Mouse (Mus musculus) erythroblast, adult 5-6 weeks (primary cell): ENCODE results near the gene Ntrk2. TPM values are rescaled to one million over a fixed set of nuclear protein-coding genes. Genes with fewer than 3 reads are reported as not detected.

Source experiments
- ATAC-seq: replicated peaks from 2 replicates; pipeline ENCODE4 v1.8.0; 2016; ENCODE audit warnings: moderate number of reproducible peaks, mild to moderate bottlenecking, moderate TSS enrichment, inconsistent platforms; ENCODE audit not compliant: poor library complexity, low FRiP score, severe bottlenecking
- total RNA-seq, 2 experiments: library from RNA; stranded (forward) in 1 of 2; stranded (reverse) in 1 of 2; fragments of 150-400 nt in 1 of 2; fragments of 200-764, 138-1000 nt in 1 of 2; gene quantifications; 2 replicates each; pipeline versions ENCODE4 v1.2.3 to v1.2.4; 2015 to 2017; ENCODE audit warnings: low replicate concordance in 2 of 2

Ntrk2 gene
- total RNA-seq, 2 experiments from 2014 or later, result 0.38 TPM; not detected in 1

DNA sequence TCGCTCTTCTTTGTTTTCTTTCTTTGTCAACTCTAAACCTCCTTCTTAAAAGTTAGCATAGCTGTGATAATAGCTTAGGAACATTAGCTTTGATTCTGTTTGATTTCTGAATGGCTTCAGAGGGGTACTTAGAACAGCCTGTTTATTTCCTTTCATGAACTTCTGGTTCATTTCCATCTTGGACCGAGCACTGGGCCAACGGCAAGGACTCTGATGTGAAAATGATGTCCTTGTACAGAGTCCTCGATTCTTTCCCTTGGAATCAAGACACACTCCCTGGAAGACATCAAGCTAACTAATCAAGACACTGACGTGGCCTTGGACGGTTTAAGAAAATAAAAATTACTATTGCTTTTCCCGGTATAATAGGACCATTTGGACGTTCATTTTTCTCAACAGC, 31.7 kb downstream of the Ntrk2 start:
- no peak for ATAC-seq

DNA sequence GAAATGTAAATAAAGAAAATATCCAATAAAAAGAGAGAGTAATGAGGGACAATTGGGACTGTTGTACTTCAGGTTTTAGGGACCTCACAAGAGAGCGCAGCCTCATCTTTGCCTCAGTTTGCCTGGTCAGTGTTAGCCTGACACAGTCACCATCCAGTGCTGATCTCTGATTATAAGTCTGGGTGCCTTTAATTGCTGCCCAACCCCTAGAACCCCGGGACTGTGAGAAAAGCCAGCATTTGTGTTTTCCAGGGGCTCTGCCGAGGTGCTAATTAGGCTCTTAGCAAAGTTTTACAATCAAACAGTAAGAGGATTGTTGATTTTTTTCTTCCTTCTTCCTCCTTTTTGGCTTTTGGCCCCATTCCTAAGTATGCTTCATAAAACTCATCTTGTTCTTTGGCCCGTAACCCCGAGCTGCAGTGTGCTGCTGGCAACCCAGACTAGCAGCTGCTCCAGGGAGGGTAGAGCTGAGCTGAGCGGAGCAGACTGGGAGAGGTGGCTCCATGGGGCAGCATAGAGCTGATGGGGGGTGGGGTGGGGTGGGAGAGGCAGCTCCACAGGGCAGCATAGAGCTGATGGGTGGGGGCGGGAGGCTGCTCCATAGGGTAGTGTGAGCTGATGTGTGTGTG, 34.5 kb downstream of the Ntrk2 start:
- ATAC-seq, result no peak

DNA sequence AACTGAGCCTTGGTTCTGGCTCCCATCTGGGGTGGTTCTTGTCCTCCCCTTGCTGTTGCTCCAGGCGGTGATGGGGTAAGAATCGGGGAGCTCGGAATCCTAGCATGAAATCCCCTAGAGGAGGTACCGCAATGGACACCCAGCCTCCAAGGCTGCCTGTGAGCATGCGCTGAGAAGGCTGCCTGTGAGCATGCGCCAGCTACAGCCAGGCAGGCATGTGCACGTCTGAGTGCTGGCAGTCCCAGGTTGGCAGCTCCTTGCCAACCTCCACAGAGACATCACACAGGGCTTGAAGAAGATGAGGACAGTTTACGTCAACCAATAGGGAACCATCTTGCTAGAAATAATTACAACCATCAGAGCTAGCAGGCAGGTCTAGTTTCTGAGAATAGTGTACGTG, 37.5 kb downstream of the Ntrk2 start:
- ATAC-seq, result no peak

DNA sequence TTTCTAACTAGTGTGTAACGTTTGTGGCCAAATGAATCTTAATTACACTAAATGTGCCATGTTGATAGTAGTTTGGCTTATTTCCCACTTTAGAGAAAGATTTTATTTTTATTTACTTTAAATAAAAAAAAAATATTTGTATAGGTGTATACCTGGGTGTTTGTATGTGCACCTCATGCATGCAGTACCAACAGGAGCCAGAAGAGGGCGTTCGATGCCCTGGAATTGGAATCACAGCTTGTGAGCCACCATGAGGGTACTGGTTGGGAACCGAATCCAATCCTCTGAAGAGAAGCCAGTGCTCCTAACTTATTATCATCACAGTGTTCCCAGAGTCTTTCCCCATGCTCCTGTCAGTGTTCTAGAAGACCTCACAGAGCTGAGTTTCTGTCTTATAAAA, 42.2 kb downstream of the Ntrk2 start:
- ATAC-seq, result no peak

DNA sequence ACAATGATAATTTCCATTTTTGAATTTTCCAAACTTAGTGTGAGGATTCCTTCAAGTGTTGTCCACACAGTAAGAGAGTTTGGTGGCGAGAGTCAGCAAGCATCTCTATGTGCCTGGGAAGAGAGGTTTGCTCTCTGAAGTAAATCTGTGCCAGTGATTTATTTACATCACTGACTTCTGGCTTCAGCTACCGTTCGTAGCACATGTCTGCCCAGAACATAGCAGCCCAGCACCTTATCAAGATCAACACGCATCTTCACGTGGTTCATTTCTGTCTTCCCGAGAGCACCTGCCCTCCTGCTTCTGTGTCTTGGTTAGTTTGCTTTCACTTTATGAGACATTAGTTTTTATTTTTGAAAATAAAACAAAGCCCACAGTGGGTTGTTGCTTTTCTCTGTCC, 47.3 kb downstream of the Ntrk2 start:
- no peak for ATAC-seq

DNA sequence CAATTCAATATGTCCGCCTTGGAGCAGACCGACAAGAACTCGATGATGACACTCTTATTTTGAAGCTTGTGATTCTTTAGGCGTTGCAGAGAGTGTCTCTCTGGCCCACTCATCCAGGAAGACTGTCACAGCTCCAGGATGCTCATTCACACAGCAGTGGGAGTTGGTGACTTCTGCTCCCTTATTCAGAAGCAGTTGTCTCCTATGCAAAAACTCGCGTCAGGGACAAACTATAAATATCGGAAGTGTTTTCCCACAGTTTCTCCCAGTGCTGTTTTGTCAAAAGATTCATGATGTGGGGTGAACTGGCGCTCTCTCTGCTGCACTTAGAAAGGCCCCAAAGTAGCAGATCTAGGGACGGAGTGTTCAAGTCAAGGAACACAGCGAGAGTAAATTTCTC, 59.9 kb downstream of the Ntrk2 start:
- ATAC-seq, result no peak

DNA sequence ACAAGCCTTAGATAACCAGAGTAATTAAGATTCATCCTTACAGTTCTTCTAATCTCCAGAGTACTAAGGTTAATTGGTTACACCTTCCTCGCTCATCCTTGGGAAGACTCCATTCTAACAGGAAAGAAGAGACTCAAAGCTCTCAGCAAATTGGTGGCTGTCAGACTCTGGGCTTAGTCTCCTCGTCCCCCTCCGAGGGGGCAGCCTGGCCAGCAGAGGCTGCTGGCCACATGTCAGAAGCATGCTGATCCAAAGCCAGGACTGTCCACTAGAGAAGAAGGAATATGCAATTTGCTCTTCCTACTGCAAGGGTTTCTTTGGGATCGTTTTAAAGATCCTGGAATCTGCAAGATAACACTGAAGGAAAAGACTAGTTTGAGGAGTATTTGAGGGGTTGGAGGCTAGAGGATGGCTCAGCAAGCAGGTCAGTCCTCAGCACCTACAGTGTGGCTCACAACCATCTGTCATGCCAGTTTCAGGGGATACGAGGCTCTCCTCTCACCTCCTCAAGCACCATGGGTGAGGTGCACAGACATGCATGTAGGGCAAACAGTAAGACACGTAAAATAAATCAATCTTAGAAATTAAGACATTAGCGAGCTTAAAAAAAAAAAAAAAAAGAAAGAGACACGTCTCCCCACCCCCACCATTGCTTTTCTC, 60.5 kb downstream of the Ntrk2 start:
- no peak for ATAC-seq

DNA sequence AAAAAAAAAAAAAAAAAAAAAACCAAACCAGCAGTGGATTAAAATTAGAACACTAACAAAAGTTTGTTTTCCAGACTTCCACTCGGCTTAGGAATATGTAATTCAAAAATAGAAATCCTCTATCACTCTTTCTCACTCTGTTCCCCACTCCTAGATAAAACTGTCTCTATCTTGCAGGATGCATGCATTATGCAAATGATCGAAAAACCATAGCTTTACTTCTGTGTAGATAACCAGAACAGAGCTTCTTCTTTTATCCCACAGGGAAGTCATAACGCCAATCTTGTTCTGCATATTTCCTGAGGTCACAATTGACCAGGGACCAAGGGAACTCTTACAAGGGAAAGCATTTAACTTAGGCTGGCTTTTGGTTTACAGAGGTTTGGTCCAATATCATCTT, 76.1 kb downstream of the Ntrk2 start:
- ATAC-seq, result no peak

DNA sequence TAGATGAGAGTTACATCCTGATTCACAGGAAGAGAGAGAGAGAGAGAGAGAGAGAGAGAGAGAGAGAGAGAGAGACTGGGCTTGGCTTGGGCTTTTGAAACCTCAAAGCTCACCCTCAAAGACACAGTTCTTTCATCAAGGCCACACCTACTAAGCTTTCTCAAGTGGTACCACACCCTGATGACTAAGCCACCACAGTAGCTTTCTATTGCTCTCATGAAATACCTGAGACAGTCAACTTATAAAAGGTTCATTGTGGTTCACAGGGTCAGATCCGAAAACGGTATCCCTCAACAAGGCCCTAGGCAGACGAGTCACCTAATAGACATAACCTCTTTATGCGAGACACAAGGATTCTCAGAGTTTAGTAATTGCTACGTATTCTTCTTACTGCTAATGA, 76.5 kb downstream of the Ntrk2 start:
- no peak for ATAC-seq

DNA sequence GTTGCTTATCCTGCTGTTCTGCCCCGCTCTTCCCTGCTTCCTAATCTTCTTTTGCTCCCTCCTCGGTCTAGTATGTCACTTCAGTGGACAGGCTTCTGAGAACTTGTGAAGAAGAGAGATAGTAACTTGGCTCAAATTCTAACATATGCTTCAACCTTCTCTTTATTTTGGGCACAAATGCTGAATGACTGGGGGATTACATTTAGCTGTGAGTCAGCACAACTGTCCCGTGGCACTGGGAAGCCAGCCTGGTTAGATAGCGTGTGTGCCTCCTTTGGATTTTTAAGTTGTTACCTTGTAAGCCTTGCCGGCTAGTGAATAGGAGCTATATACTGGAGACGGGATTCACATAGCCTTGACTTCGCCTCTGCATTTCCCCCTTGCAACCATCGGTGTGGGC, 79.7 kb downstream of the Ntrk2 start:
- no peak for ATAC-seq

DNA sequence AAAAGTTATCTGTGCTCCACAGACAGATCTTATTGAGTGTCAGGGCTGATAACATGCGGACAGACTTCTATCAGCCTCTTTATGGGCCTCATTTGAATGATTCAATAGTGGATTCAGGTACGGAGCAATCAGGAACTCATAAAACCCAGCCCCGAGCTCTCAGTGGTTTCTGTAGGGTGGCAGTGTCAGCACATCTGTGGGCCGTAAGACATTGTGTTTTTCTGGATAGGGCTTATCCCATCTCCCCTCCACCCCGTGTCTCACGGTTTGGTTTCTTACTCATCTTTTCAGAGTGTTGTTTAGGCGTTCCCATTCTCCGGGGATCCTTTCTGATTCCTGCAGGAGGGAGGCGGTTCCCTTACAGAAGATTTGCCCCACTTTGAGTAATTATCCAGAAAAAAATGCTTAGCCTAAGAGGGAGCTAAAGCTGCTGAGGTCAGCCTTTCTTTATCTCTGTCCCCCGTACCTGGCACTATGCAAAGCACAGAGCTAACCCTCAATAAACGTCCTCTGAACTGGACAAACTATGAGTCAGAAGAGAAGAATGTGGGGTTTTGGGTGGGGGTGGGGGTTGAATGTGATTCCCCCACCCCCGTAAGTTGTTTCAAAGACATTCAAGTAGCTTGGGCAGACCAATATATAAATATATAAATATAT, 90.0 kb downstream of the Ntrk2 start:
- ATAC-seq, result no peak

DNA sequence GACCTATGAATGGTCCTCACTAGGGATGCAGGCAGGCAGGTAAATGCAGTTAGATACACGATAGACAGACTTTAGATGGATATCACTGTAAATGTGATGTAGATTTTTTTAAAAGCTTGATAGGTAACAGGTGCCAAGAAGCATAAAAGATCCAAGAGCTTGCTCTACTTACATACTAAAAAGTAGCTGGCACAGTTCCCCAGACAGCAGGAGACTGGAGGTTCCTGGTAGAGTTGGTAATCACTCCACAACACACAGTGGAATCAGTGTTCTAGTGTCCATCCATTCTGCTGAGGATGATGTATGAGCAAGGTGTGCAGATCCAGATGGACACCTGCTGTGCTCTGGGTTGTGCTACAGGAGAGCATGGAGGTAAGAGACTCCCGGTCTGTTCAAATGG, 93.0 kb downstream of the Ntrk2 start:
- ATAC-seq, result no peak

DNA sequence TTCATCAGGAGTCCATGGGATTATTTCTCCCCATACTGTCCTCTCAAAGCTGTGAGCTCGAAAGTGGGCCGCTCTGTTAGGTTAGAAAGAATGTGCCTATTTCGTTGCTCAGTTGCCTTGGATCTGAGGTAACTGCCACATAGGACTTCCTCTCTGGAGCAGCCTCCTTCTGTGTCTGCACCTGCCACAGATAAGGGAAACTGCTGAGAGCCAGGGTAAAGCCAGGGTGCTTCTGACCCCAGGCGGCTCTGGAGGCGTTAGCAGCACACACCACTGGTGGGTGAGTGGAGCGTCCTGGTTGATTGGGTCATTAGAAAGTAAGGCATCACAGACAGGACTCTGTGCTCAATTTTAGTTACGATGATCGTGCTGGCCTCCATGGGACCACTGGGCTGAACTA, 95.9 kb downstream of the Ntrk2 start:
- no peak for ATAC-seq

DNA sequence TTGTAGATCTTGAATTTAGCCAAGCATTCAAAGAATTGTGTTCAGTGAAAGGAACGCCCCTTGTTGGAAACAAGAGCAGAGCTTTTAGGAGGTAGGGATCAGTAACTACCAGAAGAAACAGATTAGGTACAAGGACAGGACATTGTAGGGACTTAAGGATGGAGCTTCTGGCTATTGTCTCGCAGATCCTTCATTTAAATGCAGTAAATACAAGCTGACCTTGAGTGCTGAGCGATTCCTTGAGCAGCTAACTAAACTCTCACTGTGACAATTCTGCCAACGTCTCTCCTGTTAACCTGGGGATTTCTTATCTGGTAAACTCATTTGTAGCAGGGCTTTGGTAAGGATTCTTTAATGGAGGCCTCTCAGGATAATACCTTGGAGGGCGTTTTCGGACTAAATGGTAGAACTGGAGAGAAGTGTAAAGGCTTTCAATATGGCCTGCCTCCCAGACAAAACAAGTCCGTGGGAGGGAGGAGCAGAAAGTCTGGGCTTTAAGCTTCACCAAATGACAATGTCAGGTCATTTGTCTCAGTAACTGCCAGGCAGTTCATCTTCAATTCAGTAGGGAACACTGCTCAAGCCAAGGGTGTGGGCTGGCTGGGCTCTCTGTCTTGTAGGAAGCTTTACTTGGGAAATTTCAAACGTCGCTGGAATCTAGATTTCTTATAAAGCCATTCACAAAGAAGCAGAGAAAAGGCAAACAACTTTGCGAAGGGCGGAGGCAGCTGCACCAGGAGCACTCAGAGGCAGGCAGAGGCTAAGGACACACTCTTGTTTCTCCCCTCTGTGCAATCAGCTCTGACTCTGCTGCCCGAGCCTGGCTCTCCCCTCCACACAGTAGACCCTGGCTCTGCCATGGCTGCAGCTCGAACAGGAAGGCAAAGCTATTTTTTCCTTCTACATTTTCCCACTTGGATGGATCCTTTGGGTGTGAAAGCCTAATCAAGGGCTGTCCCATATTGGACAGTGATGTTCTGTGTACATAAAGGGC, 98.7 kb downstream of the Ntrk2 start:
- ATAC-seq, result no peak

DNA sequence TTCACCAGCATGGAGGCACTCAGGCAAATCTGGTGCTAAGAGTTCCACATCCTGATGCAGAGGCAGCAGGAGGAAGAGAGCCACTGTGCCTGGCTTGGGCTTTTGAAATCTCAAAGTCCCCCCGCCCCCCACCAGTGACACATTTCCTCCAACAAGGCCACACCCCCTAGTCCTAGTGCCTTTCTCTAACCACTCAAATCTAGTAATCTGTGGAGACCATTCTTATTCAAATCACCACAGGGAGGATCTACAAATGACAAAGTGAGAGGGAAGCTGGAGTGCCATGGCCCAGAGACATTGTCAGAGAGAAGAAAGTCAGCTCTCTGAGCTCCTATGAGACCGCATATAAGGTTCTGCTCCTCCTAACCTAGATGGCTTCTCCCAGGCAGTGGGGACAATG, 105.6 kb downstream of the Ntrk2 start:
- no peak for ATAC-seq

DNA sequence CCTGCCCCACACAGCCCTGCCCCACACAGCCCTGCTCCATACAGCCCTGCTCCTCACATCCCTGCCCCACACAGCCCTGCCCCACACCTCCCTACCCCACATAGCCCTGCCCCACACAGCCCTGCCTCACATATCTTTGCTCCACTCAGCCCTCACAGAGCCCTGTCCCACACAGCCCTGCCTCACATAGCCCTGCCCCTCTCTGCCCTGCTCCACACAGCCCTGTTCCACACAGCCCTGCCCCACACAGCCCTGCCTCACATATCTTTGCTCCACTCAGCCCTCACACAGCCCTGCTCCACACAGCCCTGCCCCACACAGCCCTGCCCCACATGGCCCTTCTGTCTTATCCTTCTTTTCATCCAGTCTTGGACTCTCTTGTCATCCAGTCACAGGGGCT, 106.2 kb downstream of the Ntrk2 start:
- ATAC-seq, result no peak

DNA sequence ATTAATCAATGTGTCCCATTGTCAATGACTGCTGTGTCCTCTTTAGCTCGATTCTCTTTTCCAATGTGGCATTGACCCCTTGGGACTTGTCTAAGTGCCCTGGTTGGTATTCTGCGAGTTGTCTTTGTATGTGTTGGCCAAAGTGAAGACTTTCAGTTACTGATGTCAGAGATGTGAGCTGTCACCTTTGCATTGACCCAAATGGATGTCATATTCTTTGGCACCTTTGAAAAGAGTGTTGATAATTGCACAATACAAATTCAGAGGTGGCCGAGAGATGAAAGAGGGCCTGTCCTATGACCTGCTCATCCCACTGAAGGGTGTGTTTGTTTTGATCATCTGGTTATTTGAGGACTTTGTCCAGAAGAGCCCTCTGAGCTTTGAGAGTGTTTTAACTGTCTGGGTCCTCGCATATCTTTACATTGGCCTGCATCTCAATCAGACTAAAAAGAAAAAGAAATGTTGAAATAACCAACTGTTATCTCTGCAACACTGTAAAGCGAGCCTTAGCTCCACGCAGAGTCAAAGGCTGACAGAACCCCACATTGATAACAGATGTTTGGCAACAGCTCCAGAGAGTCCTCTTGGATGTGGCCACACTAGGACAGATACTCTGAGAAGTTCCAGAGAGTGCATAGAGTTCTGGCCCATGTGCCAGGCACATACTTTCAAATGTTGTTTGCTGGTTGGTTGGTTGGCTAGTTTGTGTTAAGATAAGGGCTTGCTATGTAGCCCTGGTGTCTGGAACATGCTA, 107.9 kb downstream of the Ntrk2 start:
- no peak for ATAC-seq

DNA sequence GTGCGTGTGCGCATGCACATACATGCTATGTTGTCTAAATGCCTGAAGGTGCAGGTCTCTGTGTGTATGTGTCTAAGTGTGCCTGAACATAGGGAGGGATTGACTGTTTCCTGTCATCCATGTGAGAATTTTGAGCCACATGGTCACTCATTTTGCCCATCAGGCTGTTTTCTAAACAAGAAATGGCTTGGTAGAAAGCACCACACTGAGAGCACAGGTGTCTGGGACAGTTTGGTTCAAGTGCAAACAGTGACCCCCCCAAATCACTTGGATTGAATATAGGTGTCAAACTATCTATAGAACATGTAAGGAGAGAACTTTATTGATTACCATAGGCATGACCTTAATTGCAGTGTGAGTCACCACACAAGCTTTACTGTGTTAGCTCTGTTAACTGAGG, 110.0 kb downstream of the Ntrk2 start:
- no peak for ATAC-seq

DNA sequence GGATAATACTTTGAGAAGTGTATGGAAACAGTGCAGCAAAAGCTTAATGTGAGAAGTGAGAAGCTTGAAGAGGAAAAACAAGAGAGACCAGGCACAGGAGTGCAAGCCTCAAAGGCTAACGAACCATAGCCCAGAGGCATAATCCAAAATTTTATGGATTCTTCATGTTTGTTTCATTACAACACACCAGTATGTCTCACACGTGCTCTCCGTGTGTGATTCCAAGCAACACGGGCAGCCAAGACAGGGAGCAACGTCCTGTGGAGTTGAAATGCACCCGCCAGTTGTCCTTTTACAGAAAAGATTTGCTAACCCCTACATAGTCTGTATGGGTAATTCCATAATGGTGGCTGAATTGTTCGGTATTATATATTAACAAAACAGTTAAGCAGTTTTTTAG, 113.9 kb downstream of the Ntrk2 start:
- no peak for ATAC-seq

DNA sequence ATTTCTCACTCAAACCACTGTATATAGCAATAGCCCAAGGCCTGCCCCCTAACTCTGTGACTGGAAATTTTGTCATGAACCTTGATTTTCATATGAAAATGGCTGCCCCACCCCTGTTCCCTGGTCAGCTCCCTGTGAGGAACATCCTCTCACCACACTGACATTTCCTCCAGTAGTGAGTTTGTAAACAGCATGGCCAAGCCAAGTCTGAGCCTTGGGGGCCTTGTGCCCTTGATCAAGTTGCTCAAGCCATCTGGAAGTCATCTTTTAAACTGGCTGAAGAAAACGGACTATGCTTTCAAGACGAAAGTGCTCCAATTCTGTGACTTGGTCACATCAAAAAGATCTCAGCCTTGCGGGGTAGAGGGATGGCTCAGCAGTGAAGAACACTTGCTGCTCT, 114.9 kb downstream of the Ntrk2 start:
- ATAC-seq, result no peak
